Mouse (Mus musculus): ENCODE results near the gene Mdfi.

DNA sequence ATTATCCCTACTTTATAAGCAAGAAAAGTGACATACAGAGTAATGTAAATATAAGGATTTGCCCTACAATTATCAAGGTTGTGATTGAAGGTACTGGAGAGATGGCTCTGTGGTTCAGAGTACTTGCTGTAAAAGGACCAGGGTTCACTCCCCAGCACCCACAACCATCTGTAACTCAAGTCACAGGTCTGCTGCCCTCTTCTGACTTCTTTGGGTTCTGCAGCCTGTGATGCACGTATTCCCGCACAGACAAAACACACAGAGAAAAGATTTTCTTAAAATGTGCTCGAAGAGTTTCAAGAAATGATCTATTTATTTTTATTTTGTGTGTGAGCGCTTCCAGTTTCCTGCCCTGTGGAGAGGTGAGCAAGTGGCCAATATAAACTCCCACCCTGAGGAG, 30.8 kb downstream of the Mdfi start:
- TF ChIP-seq CTCF (IDR thresholded peaks at IDR 0.05; ENCODE audit: low read depth) = no peak
- TF ChIP-seq EP300 (IDR thresholded peaks at IDR 0.05; ENCODE audit: low read depth) = no peak
